Comparison of ENCODE assay signal across 8 mouse cellular contexts in the genomic region with DNA sequence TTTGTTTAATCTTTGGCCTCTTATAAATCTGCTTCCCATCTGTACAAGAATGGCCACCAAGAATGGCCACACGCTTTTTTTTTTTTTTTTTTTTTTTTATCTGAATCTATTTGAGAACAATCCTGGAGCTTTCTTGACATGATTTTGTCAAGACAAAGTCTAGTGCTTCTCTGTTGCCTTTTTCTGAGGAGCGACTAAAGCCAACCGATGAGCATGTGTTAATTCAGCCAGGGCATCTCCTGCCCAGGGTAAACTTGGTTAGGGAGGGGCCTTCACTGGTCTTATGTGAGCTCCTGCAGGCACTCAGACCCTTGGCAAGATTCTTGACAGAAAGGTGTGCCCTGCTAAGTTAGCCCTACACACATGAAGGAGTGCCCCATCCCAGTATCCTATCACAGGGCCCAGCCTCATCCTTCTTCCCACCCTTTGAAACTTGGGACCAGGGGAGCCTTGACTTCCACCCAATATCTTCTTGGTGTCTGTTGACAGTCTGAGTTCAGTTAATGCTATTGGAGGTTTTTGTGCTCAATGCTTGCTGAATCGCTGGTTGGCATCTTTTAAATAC. TPM values are rescaled to one million over a fixed set of nuclear protein-coding genes. Genes with fewer than 3 reads are reported as not detected.
DNase-seq lines count a peak whose midpoint lies in the region; ATAC-seq lines count a peak whose summit lies in the region.

No protein-coding gene starts in this region.

- no peaks in the 10 kb centered on the region for H3K36me3 ChIP-seq in kidney, embryonic 15.5 days
- H3K36me3 ChIP-seq in embryonic facial prominence, embryonic 13.5 days: no peaks in the 10 kb centered on the region
- H3K36me3 ChIP-seq in intestine, embryonic 16.5 days (ENCODE audit: control insufficient read depth, insufficient read depth, low read length): no peaks in the 10 kb centered on the region
- H3K36me3 ChIP-seq in neural tube, embryonic 11.5 days (ENCODE audit: control insufficient read depth, insufficient read depth, low read length): no peaks in the 10 kb centered on the region

- 21% methylated on average over 4 of the region's 4 CpGs for WGBS in kidney, embryonic 15.5 days
- WGBS in embryonic facial prominence, embryonic 13.5 days: 30% methylated on average over 4 of the region's 4 CpGs
- WGBS in intestine, embryonic 16.5 days: 20% methylated on average over 4 of the region's 4 CpGs
- WGBS in neural tube, embryonic 11.5 days: 27% methylated on average over 4 of the region's 4 CpGs

- H3K4me2 ChIP-seq in kidney, embryonic 15.5 days: peak overlapping the region; percentile 67
- peak overlapping the region; percentile 66 for H3K4me2 ChIP-seq in embryonic facial prominence, embryonic 13.5 days
- H3K4me2 ChIP-seq in intestine, embryonic 16.5 days (ENCODE audit: low read depth, low read length): peak overlapping the region; percentile 76
- H3K4me2 ChIP-seq in neural tube, embryonic 11.5 days (ENCODE audit: low read depth): peak overlapping the region; percentile 51

- peaks cover 30% of the 10 kb centered on the region for H3K4me1 ChIP-seq in kidney, embryonic 15.5 days
- peaks cover 11% of the 10 kb centered on the region for H3K4me1 ChIP-seq in embryonic facial prominence, embryonic 13.5 days
- H3K4me1 ChIP-seq in intestine, embryonic 16.5 days (ENCODE audit: control insufficient read depth, insufficient read depth, low read length): 0 out of 2 replicates have a peak, but pooled peaks cover 5% of the 10 kb centered on the region
- H3K4me1 ChIP-seq in neural tube, embryonic 11.5 days (ENCODE audit: control insufficient read depth, insufficient read depth, low read length): peaks cover 6% of the 10 kb centered on the region

- H3K27me3 ChIP-seq in kidney, embryonic 15.5 days: no peaks in the 10 kb centered on the region
- no peaks in the 10 kb centered on the region for H3K27me3 ChIP-seq in embryonic facial prominence, embryonic 13.5 days
- no peaks in the 10 kb centered on the region for H3K27me3 ChIP-seq in intestine, embryonic 16.5 days (replicated peaks; ENCODE audit: control insufficient read depth, insufficient read depth, low read length)
- H3K27me3 ChIP-seq in neural tube, embryonic 11.5 days (ENCODE audit: control insufficient read depth, insufficient read depth, low read length): no peaks in the 10 kb centered on the region

- H3K4me3 ChIP-seq in kidney, embryonic 15.5 days (replicated peaks): peak overlapping the region; percentile 82
- H3K4me3 ChIP-seq in embryonic facial prominence, embryonic 13.5 days: peak overlapping the region; percentile 87
- peak overlapping the region; percentile 92 for H3K4me3 ChIP-seq in intestine, embryonic 16.5 days (ENCODE audit: low read length)
- peak overlapping the region; percentile 88 for H3K4me3 ChIP-seq in neural tube, embryonic 11.5 days (ENCODE audit: low read depth, low read length)

- ATAC-seq in kidney, embryonic 15.5 days (replicated peaks; ENCODE audit: low FRiP score): no peak
- no peak for ATAC-seq in embryonic facial prominence, embryonic 13.5 days (ENCODE audit: insufficient number of reproducible peaks, insufficient read depth, low FRiP score, low TSS enrichment, low read depth)
- no peak for ATAC-seq in intestine, embryonic 16.5 days
- no peak for ATAC-seq in neural tube, embryonic 11.5 days (ENCODE audit: insufficient read depth, low FRiP score, low TSS enrichment)

- no peaks in the 10 kb centered on the region for H3K9me3 ChIP-seq in kidney, embryonic 15.5 days (replicated peaks)
- no peaks in the 10 kb centered on the region for H3K9me3 ChIP-seq in embryonic facial prominence, embryonic 13.5 days
- H3K9me3 ChIP-seq in intestine, embryonic 16.5 days (ENCODE audit: control insufficient read depth, low read length): no peaks in the 10 kb centered on the region
- no peaks in the 10 kb centered on the region for H3K9me3 ChIP-seq in neural tube, embryonic 11.5 days (ENCODE audit: control insufficient read depth, low read length)

- DNase-seq in kidney, postnatal 4 days: no peak
- DNase-seq in neural tube, embryonic 11.5 days (ENCODE audit: low spot score): no peak
- DNase-seq in Muller cell, postnatal 12 days (ENCODE audit: inconsistent ontology term): no peak
- no peak for DNase-seq in thymus, postnatal 14 days
- DNase-seq in frontal cortex, postnatal 36 days (ENCODE audit: low spot score in 2 of 2): no peak

- H3K27ac ChIP-seq in kidney, embryonic 15.5 days: peak overlapping the region; percentile 94
- no peak overlapping the region for H3K27ac ChIP-seq in embryonic facial prominence, embryonic 13.5 days
- no peak overlapping the region for H3K27ac ChIP-seq in intestine, embryonic 16.5 days (ENCODE audit: low read length)
- no peak overlapping the region for H3K27ac ChIP-seq in neural tube, embryonic 11.5 days (ENCODE audit: low read depth, low read length)

- H3K9ac ChIP-seq in kidney, embryonic 15.5 days: peak overlapping the region; percentile 89
- peak overlapping the region; percentile 91 for H3K9ac ChIP-seq in embryonic facial prominence, embryonic 13.5 days
- peak overlapping the region; percentile 92 for H3K9ac ChIP-seq in intestine, embryonic 16.5 days (ENCODE audit: low read depth, low read length)
- H3K9ac ChIP-seq in neural tube, embryonic 11.5 days (ENCODE audit: low read length): peak overlapping the region; percentile 95

RNA-seq across cellular contexts. Expression of a gene that starts 5.4 kb away (rescaled TPM):
- 53.5 and 57.1 TPM in 2 replicates for polyA plus RNA-seq in kidney, embryonic 15.5 days (2015; fragmentation: Nextera tagmentation; extraction: Ambion mirVana)
- polyA plus RNA-seq in embryonic facial prominence, embryonic 13.5 days (2015; fragmentation: Nextera tagmentation; extraction: Ambion mirVana): 28.1 and 30.6 TPM in 2 replicates
- 19.4 and 21.3 TPM in 2 replicates for polyA plus RNA-seq in intestine, embryonic 16.5 days (2015; fragmentation: Nextera tagmentation; extraction: Ambion mirVana)
- 49.4 and 52.4 TPM in 2 replicates for polyA plus RNA-seq in neural tube, embryonic 11.5 days (2014; fragmentation: Nextera tagmentation; extraction: Ambion mirVana)
